Mouse (Mus musculus): ENCODE results near the gene Nampt.

DNA sequence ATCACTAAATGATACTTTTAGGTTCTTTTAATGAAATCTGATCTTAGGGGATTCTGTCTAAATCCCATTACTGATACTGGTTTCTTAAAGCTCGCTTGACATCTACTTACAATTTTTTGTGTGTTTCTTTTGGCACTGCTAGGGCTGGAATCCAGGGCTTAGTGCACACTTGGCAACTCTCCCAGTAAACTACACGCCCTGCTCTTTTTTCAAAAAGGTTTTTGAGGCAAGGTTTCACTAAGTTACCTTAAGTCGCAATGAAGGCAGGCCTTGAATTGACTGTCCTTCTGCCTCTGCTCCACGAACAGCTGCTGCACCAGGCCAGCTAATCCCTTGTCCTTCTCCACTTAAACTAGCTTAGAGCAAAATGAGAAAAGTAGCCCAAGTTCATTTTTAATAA, 15.9 kb downstream of the Nampt start:
- no peak for TF ChIP-seq CTCF (IDR thresholded peaks at IDR 0.05; ENCODE audit: control insufficient read depth, insufficient read depth, insufficient replicate concordance, low read depth, low read length)
- no peak for TF ChIP-seq POLR2A (IDR thresholded peaks at IDR 0.05; ENCODE audit: control insufficient read depth, low read depth, low read length)
